Mouse (Mus musculus) neural tube, embryonic 10.5 days (tissue): Measurements from ENCODE around the gene Sorl1.

Source experiments
- DNase-seq: peaks from one replicate; pipeline ENCODE4 v3.0.0-alpha.2; 2017; ENCODE audit warnings: low spot score; ENCODE audit errors: extremely low spot score

Gene Sorl1

DNA sequence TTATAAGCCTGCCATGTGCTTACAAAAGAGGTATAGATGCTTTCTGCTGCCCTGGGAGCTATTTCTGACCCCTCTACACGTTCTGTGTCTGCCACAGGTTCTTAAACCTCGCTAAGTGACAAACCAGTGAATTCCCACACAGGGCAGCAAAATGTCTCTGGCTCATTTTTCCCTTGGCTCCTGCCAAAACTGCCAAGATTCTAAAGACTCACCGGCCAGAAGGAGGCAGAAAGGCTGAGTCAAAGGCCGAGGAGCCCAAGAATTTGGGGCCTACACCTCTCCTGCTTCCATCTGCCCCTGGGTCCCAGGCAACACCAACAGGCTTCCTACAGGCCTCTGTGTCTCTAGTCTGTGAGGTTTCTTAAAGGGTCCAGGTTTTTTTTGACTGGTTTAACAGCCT, 198.4 kb downstream of the Sorl1 start:
- DNase-seq, result no peak

DNA sequence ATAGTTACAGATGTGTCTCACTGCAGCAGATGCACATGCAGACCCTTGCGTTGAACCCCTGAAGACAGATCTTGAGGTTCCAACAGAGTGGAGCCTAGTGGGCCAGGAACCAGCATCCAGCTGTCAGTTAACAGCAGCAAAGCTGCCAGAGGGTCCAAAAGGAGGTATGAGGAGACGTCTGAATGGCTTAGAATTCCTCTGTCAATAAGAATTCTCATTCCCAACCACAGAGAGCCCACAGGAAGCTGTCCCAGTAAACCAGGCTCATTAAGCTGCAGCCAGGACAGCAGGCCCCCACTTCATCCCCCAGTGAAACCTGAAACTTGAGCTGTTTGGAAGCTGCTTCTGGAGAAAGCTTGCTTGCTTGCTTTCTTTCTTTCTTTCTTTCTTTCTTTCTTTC, 200.0 kb downstream of the Sorl1 start:
- DNase-seq, result no peak

DNA sequence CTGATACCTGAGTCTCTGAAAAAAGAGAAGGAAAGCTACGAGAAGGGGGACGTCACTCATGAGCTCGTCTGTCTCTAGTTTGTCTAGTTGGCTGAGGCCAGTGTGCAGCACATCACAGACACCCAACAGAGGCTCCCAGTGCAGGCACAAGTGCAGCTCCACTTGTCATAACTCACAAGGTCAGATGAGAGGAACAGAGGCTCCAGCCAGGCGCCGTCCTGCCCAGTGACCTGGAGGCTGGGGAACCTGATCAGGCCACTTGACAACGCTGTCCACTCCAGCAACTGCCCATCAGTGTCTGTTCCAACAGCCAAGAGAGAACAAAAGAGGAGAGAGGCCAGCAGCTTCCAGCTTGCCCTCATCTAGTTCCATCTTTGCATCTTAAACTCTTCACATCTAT, 201.7 kb downstream of the Sorl1 start:
- DNase-seq, result no peak

DNA sequence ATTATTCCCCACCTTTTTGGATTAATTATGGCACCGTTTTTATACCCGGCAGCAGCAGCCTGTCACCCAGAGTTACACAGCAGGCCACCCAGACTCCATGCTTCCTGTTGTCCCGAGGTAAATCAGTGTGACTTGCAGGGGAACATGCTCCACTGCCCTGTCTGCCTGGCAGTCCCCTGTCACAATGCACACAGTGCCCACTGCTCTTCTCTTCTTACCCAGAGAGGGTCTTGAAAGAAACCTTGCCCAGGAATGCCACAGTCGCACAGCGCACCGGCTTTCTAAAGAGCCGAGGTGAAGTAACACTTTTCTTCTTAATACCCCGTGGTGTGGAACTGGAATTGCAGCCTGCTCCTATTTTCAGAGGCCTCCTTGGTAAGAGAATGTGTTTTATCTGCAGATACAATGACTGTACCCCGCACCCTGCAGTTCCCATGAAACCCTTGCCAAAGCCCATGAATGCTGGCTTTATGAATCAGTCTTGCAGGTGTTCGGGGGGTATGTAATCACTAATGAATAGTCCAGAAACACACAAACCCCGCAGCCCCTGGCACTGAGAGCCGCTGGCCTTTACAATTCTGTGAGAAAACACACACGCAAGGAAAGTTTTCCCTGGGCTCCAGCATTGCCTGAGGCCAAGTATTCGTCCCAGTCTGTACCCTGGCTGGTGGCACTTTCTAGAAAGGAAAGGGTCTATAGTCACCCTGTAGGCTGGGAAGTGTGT, 205.3 kb downstream of the Sorl1 start:
- DNase-seq, result no peak

DNA sequence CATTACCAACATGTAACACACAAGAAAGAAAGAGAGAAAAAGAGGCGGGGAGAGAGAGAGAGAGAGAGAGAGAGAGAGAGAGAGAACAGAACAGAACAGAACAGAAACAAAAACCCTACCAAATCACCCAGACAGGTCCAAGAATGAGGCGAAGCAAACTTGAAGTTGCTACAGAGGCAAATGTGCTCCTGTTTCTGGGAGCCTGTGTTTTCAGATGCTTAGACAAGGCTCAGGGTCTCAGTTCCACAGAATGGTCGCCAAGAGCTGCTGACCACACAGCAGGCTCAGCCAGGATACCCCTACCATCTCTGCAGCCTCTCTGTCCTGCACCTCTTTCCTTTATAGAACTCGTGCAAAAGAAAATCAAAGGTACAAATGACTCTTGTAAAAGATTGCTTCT, 205.9 kb downstream of the Sorl1 start:
- DNase-seq, result no peak

DNA sequence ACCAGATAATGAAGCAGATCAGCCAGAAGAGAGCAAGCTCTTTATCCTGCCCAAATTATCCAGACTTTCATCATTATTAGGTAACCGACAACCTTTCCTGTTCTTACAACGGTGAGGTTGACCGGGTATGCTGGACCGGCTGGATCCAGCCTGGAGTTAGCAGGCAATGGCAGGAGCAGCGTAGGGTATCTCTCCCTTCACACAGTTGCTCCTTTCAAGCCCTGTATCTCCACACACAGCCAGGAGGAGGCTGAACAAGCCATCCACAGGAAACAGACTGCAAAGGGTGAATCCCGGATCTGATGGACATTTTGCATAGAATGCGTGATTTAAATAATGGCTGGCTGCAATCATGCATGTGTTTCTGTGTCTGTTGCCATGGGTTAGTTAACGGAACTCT, 208.5 kb downstream of the Sorl1 start:
- DNase-seq, result no peak
